Mouse (Mus musculus) adrenal gland, adult (tissue): Measurements from ENCODE around the gene Sdk1.
A peak's percentile ranks its signal among the peaks of the same experiment; 100 is the strongest.

Source experiments
- DNase-seq, 2 experiments: peaks; one replicate each; pipeline ENCODE4 v3.0.0; 2022 to 2023; ENCODE audit warnings: low spot score in 1 of 2; ENCODE audit not compliant: inconsistent age in 2 of 2

The Sdk1 gene

GRCm38 (mm10) chr5:142081076-142081475 lies 839.8 kb downstream of the Sdk1 start:
- DNase-seq = no peak

- DNase-seq = no peak
Measured at GRCm38 (mm10) chr5:142096377-142096841, 855.1 kb downstream of the Sdk1 start.

- no peak for DNase-seq
Measured at GRCm38 (mm10) chr5:142100176-142100575, 858.9 kb downstream of the Sdk1 start.

- peak in 1 of 2 experiments; percentile 21 for DNase-seq
Measured at GRCm38 (mm10) chr5:142107434-142107833, 866.1 kb downstream of the Sdk1 start.

DNA sequence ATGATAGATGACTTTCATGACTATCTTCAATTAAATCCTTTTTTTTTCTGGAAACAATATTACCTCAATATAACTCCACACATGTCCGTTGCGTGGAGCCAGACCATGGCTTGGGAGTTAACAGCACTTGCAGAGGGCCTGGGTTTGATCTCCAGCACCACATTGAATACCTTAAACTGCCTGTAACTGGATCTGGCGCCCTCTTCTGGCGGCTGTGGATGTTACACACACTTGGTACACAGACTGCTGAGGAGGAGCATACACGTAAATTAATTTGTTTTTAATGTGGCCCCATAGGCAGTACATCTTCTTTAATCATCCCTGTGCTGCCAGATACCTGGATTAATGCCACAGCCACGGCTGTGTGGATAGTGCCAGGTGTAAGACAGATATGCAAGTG lies 870.7 kb downstream of the Sdk1 start:
- DNase-seq = no peak

- no peak for DNase-seq
Measured at GRCm38 (mm10) chr5:142113210-142114175, 872.2 kb downstream of the Sdk1 start.

GRCm38 (mm10) chr5:142127779-142128178 lies 886.5 kb downstream of the Sdk1 start:
- no peak for DNase-seq

DNA sequence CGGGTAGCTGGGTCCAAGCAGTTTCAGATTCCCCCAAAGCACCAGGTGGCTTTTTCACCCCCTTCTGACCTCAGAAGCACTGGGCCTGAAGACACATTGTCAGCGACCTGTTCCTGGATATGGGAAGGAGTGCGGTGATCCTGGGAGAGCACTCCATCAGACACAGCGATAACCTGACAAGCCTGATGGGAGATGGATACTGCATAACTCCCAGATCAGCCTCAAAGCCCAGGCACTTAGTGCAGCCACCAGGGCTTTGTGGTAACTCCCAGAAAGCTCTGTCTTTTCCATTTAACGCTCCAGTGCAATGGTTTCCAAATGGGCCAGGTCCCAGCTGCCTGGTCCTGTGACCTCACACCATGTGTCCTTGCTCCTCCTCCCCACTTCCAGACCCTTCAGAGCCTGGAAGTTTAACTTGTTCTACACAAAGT lies 886.9 kb downstream of the Sdk1 start:
- DNase-seq = no peak

DNA sequence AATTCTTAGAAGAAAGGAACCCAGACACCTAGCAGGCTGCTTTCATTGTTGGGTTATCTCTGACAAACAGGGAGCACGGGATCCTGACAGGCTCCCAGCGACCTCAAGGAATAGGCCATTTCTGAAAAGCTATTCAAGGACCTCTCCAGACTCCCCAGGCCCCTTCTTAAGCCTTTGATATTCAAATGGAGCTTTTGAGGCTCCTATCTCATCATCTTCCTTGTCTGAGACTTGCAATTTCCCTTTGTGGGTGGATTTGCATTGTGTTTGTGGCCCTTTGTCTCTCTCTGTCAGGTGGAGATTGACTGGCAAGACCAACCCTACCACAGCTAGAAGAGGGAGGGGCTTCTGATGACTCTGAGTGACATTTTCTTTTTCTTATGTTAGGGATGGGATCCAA lies 888.7 kb downstream of the Sdk1 start:
- no peak for DNase-seq

- peak; percentile 9 to 22 for DNase-seq
Measured at GRCm38 (mm10) chr5:142139978-142140377, 898.7 kb downstream of the Sdk1 start.

- DNase-seq = peak in 1 of 2 experiments; percentile 22
Measured at GRCm38 (mm10) chr5:142149594-142149993, 908.3 kb downstream of the Sdk1 start.

GRCm38 (mm10) chr5:142150756-142151155 lies 909.5 kb downstream of the Sdk1 start:
- DNase-seq = no peak

DNA sequence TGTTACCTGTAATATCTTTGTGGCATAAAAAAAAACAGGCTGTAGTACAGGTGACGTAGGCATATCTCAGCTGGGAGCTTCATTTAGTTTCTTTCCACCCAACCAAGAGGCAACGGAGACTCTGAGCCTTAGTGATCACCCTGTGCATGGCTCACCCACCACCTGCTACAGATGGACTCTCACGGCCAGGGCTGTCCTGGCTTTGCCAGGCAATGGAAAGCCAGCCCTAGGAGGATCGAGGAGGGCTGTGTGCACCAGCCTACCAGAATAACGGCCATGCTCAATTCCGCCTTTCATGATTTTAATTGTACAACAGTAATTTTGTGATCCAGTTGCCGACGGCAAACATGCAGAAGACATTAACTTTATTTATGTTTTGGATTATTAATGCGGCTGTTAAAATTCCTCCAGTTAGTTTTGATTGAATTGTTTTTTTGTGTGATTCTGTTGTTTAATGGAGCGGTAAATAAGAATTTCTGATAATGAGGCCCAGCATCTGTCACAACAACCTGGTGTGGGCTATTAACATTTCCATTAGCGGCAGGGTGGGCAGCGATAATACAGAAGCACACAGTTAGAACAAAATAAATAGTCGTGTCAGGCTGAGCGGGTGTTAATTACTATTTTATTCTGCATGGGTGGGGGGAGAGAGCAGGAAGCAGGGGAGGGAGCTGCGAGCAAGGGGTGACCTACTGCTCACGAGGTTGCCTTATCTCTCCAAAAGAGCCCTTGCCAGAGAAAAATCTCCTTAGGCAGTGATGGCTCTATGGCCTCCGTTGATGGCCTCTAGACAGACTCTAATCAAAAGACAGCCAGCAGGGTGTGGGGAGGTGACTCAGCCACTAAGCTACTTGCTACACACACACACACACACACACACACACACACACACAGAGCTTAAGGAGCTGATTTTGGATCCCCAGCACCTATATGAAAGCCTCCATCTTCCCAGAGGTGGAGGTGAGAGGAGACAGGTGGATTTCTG lies 915.9 kb downstream of the Sdk1 start:
- no peak for DNase-seq

DNA sequence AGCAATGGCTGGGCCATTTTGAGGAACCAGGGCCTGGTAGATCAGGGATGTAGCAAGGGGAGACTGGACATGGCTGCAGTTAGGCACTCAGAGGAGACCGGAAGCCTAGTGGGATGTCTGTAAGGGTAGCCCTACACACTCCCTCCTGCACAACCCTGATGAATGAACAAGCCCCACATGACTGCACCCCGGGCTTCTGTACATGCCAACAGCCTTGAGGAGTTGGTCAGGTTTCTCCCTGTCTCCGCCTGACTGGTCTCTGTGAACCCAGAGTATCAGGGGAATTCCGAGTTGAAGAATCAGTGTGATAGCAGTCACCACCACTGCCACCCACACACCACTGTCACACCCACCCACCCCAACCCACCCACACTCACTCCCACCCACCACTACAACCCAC lies 922.2 kb downstream of the Sdk1 start:
- DNase-seq = no peak

- no peak for DNase-seq
Measured at GRCm38 (mm10) chr5:142173636-142174035, 932.3 kb downstream of the Sdk1 start.

DNA sequence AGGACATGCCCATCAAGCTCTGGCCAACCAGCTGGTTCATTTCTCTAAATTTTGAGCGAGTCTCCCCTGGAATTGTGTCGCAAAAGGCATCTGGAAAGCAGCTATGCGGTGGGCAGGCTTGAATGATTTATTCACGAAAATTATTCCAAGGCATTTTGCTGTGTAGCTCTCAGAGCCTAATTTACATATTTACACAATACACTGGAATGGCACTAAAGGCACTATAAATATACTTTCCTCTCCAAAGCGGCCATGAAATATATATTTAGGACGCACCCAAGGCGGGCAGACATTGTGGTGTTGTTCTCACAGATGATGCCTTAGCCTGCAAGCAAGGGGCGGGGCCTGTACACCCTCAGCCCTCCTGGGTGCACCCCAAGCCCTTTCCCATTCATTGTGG lies 936.9 kb downstream of the Sdk1 start:
- no peak for DNase-seq

DNA sequence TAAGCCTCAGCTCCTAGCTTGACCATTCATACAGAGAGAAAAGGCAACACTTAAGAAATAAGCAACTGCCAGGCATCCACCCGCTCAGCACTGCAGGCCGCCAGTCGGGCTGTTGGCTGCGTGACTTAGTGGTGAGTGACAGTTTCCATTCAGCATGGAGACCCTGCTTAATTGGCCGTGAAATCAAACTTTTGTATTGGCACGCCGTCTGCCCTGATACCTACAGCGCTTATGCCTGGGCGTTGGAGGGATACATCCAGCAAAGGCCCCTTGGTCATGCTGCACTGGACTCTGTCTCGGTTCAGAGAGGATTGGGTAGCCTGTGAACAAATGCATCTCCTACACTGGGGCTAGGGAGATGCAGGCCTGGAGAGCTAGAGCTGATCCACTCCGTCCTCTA lies 938.0 kb downstream of the Sdk1 start:
- no peak for DNase-seq

- no peak for DNase-seq
Measured at GRCm38 (mm10) chr5:142181862-142182261, 940.6 kb downstream of the Sdk1 start.

- no peak for DNase-seq
Measured at GRCm38 (mm10) chr5:142188765-142189164, 947.5 kb downstream of the Sdk1 start.

GRCm38 (mm10) chr5:142209911-142210310 lies 968.6 kb downstream of the Sdk1 start:
- DNase-seq = peak in 1 of 2 experiments; percentile 49

- DNase-seq = peak in 1 of 2 experiments; percentile 17
Measured at GRCm38 (mm10) chr5:142212252-142212651, 971.0 kb downstream of the Sdk1 start.
